Mouse (Mus musculus): ENCODE measurements around the gene Tcte2. TPM values are rescaled to one million over a fixed set of nuclear protein-coding genes. Genes with fewer than 3 reads are reported as not detected.

Tcte2 gene
- polyA plus RNA-seq, 1 experiment, result 8.1 TPM

GRCm38 (mm10) chr17:13698194-13698593, 63.4 kb downstream of the Tcte2 start:
- TF ChIP-seq CTCF (IDR thresholded peaks at IDR 0.05; ENCODE audit: insufficient read depth, low read length), result no peak
- no peak for TF ChIP-seq POLR2A (IDR thresholded peaks at IDR 0.05; ENCODE audit: borderline replicate concordance, extremely low read depth, low read depth, low read length)
- WGBS, result 94% methylated on average over 4 of the region's 4 CpGs
- H3K4me1 ChIP-seq (ENCODE audit: control insufficient read depth, insufficient read depth, low read length), result peaks cover 26% of the 10 kb centered on the region
- H3K4me3 ChIP-seq (replicated peaks; ENCODE audit: extremely low read depth, low read depth, low read length), result no peak overlapping the region
- DNase-seq, result no peak

- no peak for DNase-seq
- TF ChIP-seq CTCF (IDR thresholded peaks at IDR 0.05; ENCODE audit: insufficient read depth, low read length) (no peak), POLR2A (IDR thresholded peaks at IDR 0.05; ENCODE audit: borderline replicate concordance, extremely low read depth, low read depth, low read length) (no peak)
- no peak overlapping the region for H3K4me3 ChIP-seq (replicated peaks; ENCODE audit: extremely low read depth, low read depth, low read length)
- peaks cover 29% of the 10 kb centered on the region for H3K4me1 ChIP-seq (ENCODE audit: control insufficient read depth, insufficient read depth, low read length)
- WGBS, result 71% methylated on average over 2 of the region's 2 CpGs
Observed at GRCm38 (mm10) chr17:13697646-13698045, 64.0 kb downstream of the Tcte2 start.

GRCm38 (mm10) chr17:13695881-13696280, 65.7 kb downstream of the Tcte2 start:
- peaks cover 29% of the 10 kb centered on the region for H3K4me1 ChIP-seq (ENCODE audit: control insufficient read depth, insufficient read depth, low read length)
- no peak for TF ChIP-seq POLR2A (IDR thresholded peaks at IDR 0.05; ENCODE audit: borderline replicate concordance, extremely low read depth, low read depth, low read length)
- no peak for TF ChIP-seq CTCF (IDR thresholded peaks at IDR 0.05; ENCODE audit: insufficient read depth, low read length)
- peak; percentile 67 for DNase-seq
- 45% methylated on average over 5 of the region's 5 CpGs for WGBS
- no peak overlapping the region for H3K4me3 ChIP-seq (replicated peaks; ENCODE audit: extremely low read depth, low read depth, low read length)

- Histone ChIP-seq H3K4me1 (ENCODE audit: control insufficient read depth, insufficient read depth, low read length) (peaks cover 22% of the 10 kb centered on the region), H3K4me3 (replicated peaks; ENCODE audit: extremely low read depth, low read depth, low read length) (no peak overlapping the region)
- 84% methylated on average over 2 of the region's 2 CpGs for WGBS
- no peak for DNase-seq
- TF ChIP-seq POLR2A (IDR thresholded peaks at IDR 0.05; ENCODE audit: borderline replicate concordance, extremely low read depth, low read depth, low read length), result no peak
- no peak for TF ChIP-seq CTCF (IDR thresholded peaks at IDR 0.05; ENCODE audit: insufficient read depth, low read length)
Observed at GRCm38 (mm10) chr17:13695211-13695610, 66.4 kb downstream of the Tcte2 start.

GRCm38 (mm10) chr17:13694181-13694580, 67.4 kb downstream of the Tcte2 start:
- no peak for TF ChIP-seq CTCF (IDR thresholded peaks at IDR 0.05; ENCODE audit: insufficient read depth, low read length)
- TF ChIP-seq POLR2A (IDR thresholded peaks at IDR 0.05; ENCODE audit: borderline replicate concordance, extremely low read depth, low read depth, low read length), result no peak
- no peak for DNase-seq
- H3K4me3 ChIP-seq (replicated peaks; ENCODE audit: extremely low read depth, low read depth, low read length), result no peak overlapping the region
- WGBS, result 73% methylated on average over 1 of the region's 1 CpGs
- peaks cover 12% of the 10 kb centered on the region for H3K4me1 ChIP-seq (ENCODE audit: control insufficient read depth, insufficient read depth, low read length)

GRCm38 (mm10) chr17:13687656-13688055, 74.0 kb downstream of the Tcte2 start:
- DNase-seq, result no peak

GRCm38 (mm10) chr17:13687086-13687485, 74.5 kb downstream of the Tcte2 start:
- DNase-seq, result no peak
- 64% methylated on average over 4 of the region's 4 CpGs for WGBS
- Histone ChIP-seq H3K4me1 (ENCODE audit: control insufficient read depth, insufficient read depth, low read length) (peaks cover 6% of the 10 kb centered on the region), H3K4me3 (replicated peaks; ENCODE audit: extremely low read depth, low read depth, low read length) (no peak overlapping the region)
- TF ChIP-seq POLR2A (IDR thresholded peaks at IDR 0.05; ENCODE audit: borderline replicate concordance, extremely low read depth, low read depth, low read length), result no peak

More at GRCm38 (mm10) chr17:13687656-13688055, 74.0 kb downstream of the Tcte2 start:
- WGBS, result 46% methylated on average over 1 of the region's 1 CpGs
- Histone ChIP-seq H3K4me1 (ENCODE audit: control insufficient read depth, insufficient read depth, low read length) (peaks cover 4% of the 10 kb centered on the region), H3K4me3 (replicated peaks; ENCODE audit: extremely low read depth, low read depth, low read length) (no peak overlapping the region)
- no peak for TF ChIP-seq CTCF (IDR thresholded peaks at IDR 0.05; ENCODE audit: insufficient read depth, low read length)
- TF ChIP-seq POLR2A (IDR thresholded peaks at IDR 0.05; ENCODE audit: borderline replicate concordance, extremely low read depth, low read depth, low read length), result no peak

GRCm38 (mm10) chr17:13685621-13686020, 76.0 kb downstream of the Tcte2 start:
- 85% methylated on average over 3 of the region's 3 CpGs for WGBS
- H3K4me3 ChIP-seq (replicated peaks; ENCODE audit: extremely low read depth, low read depth, low read length), result no peak overlapping the region
- H3K4me1 ChIP-seq (ENCODE audit: control insufficient read depth, insufficient read depth, low read length), result peaks cover 8% of the 10 kb centered on the region
- TF ChIP-seq CTCF (IDR thresholded peaks at IDR 0.05; ENCODE audit: insufficient read depth, low read length), result no peak
- TF ChIP-seq POLR2A (IDR thresholded peaks at IDR 0.05; ENCODE audit: borderline replicate concordance, extremely low read depth, low read depth, low read length), result no peak
- DNase-seq, result no peak

GRCm38 (mm10) chr17:13684256-13684655, 77.4 kb downstream of the Tcte2 start:
- H3K4me1 ChIP-seq (ENCODE audit: control insufficient read depth, insufficient read depth, low read length), result peaks cover 12% of the 10 kb centered on the region
- no peak for TF ChIP-seq POLR2A (IDR thresholded peaks at IDR 0.05; ENCODE audit: borderline replicate concordance, extremely low read depth, low read depth, low read length)
- no peak for TF ChIP-seq CTCF (IDR thresholded peaks at IDR 0.05; ENCODE audit: insufficient read depth, low read length)
- no peak for DNase-seq
- WGBS, result 55% methylated on average over 7 of the region's 7 CpGs
- H3K4me3 ChIP-seq (replicated peaks; ENCODE audit: extremely low read depth, low read depth, low read length), result no peak overlapping the region

GRCm38 (mm10) chr17:13683411-13684174, 78.0 kb downstream of the Tcte2 start:
- no peak for TF ChIP-seq CTCF (IDR thresholded peaks at IDR 0.05; ENCODE audit: insufficient read depth, low read length)
- TF ChIP-seq POLR2A (IDR thresholded peaks at IDR 0.05; ENCODE audit: borderline replicate concordance, extremely low read depth, low read depth, low read length), result peak; percentile 87; the same call in 1 of the 2 replicates
- WGBS, result 13% methylated on average over 15 of the region's 15 CpGs
- peak; percentile 76 for DNase-seq
- Histone ChIP-seq H3K4me1 (ENCODE audit: control insufficient read depth, insufficient read depth, low read length) (peaks cover 12% of the 10 kb centered on the region), H3K4me3 (replicated peaks; ENCODE audit: extremely low read depth, low read depth, low read length) (peak overlapping the region; percentile 77)

All from lung, adult 2 months (tissue).